Mouse (Mus musculus): ENCODE results near the gene Syt2. TPM values are rescaled to one million over a fixed set of nuclear protein-coding genes. Genes with fewer than 3 reads are reported as not detected.

The Syt2 gene
- polyA plus RNA-seq, 1 experiment from 2014 or later: 0.14 TPM

DNA sequence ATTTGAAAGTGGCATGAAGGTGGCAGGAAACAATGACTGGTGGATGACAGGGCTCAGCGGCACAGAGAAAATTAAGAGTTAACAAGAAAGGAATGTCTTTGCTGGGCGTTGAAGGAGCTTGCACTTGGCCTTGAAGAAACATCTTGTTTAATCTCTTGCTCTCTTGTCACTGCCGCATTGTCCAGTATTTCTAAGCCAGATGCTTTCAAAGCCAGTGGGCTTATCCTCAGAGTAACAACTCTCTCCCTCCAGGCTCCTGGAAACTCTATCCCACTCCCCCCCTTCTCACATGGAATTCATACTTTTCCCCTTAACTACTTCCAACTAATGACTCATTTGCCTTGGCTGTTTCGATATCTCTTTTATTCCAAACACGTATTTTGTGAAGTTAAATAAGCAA, 157.9 kb downstream of the Syt2 start:
- peak overlapping the region; percentile 52 for H3K4me2 ChIP-seq (replicated peaks; ENCODE audit: low read depth, low read length)
- peak; percentile 49 for ATAC-seq

DNA sequence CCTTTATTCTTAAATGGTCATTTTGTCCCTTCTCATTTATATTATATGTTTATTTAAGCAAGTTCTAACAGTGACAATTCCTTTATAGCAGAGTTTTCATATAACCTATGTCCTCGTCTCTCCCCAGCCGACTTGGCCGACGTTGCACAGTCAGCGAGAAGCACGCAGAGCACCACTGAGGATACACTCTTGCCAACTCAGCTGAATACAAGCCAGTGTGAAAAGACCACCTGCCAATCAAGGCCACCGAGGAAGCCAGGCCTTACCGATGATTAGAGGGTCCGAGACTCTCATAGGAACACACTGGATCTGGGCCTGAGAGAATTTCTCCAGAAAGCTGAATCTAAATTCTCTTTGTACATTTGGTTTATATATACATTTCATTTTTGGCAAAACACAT, 159.0 kb downstream of the Syt2 start:
- H3K9ac ChIP-seq (replicated peaks; ENCODE audit: low read depth): no peak overlapping the region
- no peak overlapping the region for H3K4me3 ChIP-seq (ENCODE audit: low read depth, low read length)
- DNase-seq (ENCODE audit: low spot score): no peak
- no peaks in the 10 kb centered on the region for H3K9me3 ChIP-seq (ENCODE audit: low read length)
- no peak for ATAC-seq
- no peak overlapping the region for H3K4me2 ChIP-seq (replicated peaks; ENCODE audit: low read depth, low read length)
- no peaks in the 10 kb centered on the region for H3K36me3 ChIP-seq (ENCODE audit: insufficient read depth, low read length)
- TF ChIP-seq EP300 (IDR thresholded peaks at IDR 0.05): no peak
- no peak for TF ChIP-seq CTCF (IDR thresholded peaks at IDR 0.05)
- no peaks in the 10 kb centered on the region for H3K27me3 ChIP-seq (replicated peaks; ENCODE audit: insufficient read depth, low read length)
- peaks cover 12% of the 10 kb centered on the region for H3K4me1 ChIP-seq (ENCODE audit: insufficient read depth, low read depth, low read length)
- H3K27ac ChIP-seq (ENCODE audit: low read length): 0 out of 2 replicates have a peak overlapping the region, but pooled peaks have one; percentile 95
- 58% methylated on average over 9 of the region's 9 CpGs for WGBS

More for the DNA sequence above, 157.9 kb downstream of the Syt2 start:
- Histone ChIP-seq H3K27ac (ENCODE audit: low read length) (peak overlapping the region; percentile 95), H3K27me3 (replicated peaks; ENCODE audit: insufficient read depth, low read length) (no peaks in the 10 kb centered on the region), H3K4me1 (ENCODE audit: insufficient read depth, low read depth, low read length) (peaks cover 12% of the 10 kb centered on the region), H3K9me3 (ENCODE audit: low read length) (no peaks in the 10 kb centered on the region), H3K36me3 (ENCODE audit: insufficient read depth, low read length) (no peaks in the 10 kb centered on the region), H3K9ac (replicated peaks; ENCODE audit: low read depth) (no peak overlapping the region), H3K4me3 (ENCODE audit: low read depth, low read length) (no peak overlapping the region)
- TF ChIP-seq EP300 (IDR thresholded peaks at IDR 0.05) (no peak), CTCF (IDR thresholded peaks at IDR 0.05) (no peak)
- WGBS: 14% methylated on average over 5 of the region's 5 CpGs
- DNase-seq (ENCODE audit: low spot score): peak; percentile 72

Small RNA genes lying within 50 kb of the gene (microRNA-seq; reads per million reads assigned to microRNA genes)
- not detected for gene Gm22232

Other genes starting within 250 kb of the Syt2 start
- 15.3 and 22.2 TPM in 2 replicates for gene Cyb5r1, start 241.1 kb upstream of the Syt2 start, polyA plus RNA-seq (2015; fragmentation: Nextera tagmentation; extraction: Ambion mirVana)
- gene Adipor1, start 231.3 kb upstream of the Syt2 start, polyA plus RNA-seq (2015; fragmentation: Nextera tagmentation; extraction: Ambion mirVana): 123 and 126 TPM in 2 replicates
- gene Klhl12, start 191.1 kb upstream of the Syt2 start, polyA plus RNA-seq (2015; fragmentation: Nextera tagmentation; extraction: Ambion mirVana): 11.3 and 12.8 TPM in 2 replicates
- 28.0 and 29.1 TPM in 2 replicates for gene Rabif, start 152.0 kb upstream of the Syt2 start, polyA plus RNA-seq (2015; fragmentation: Nextera tagmentation; extraction: Ambion mirVana)
- gene Mgat4e, start 97.0 kb upstream of the Syt2 start, polyA plus RNA-seq (2015; fragmentation: Nextera tagmentation; extraction: Ambion mirVana): not detected in 2 replicates
- 33.3 and 37.5 TPM in 2 replicates for gene Kdm5b, start 86.5 kb upstream of the Syt2 start, polyA plus RNA-seq (2015; fragmentation: Nextera tagmentation; extraction: Ambion mirVana)

Measured in lung, postnatal 0 days (tissue).